Mouse (Mus musculus) yolk sac, embryonic 10.5 days (tissue): ENCODE measurements around the gene Vps13a.
A peak's percentile ranks its signal among the peaks of the same experiment; 100 is the strongest.
"Not testable (repeated sequence)": the region's sequence is repeated elsewhere in the genome, so short reads cannot be mapped to it uniquely, and the experiment has no call there.

Source experiments
- DNase-seq: peaks from one replicate; pipeline ENCODE4 v3.0.0-alpha.2; 2017; ENCODE audit warnings: low spot score

The Vps13a gene

GRCm38 (mm10) chr19:16757439-16757838 lies 23.3 kb downstream of the Vps13a start:
- not testable (repeated sequence) for DNase-seq

- no peak for DNase-seq
Observed at GRCm38 (mm10) chr19:16755854-16756253, 24.9 kb downstream of the Vps13a start.

GRCm38 (mm10) chr19:16755226-16755625 lies 25.5 kb downstream of the Vps13a start:
- DNase-seq, result no peak

- DNase-seq, result no peak
Observed at GRCm38 (mm10) chr19:16753151-16753550, 27.6 kb downstream of the Vps13a start.

- no peak for DNase-seq
Observed at GRCm38 (mm10) chr19:16736854-16737253, 43.9 kb downstream of the Vps13a start.

- DNase-seq, result no peak
Observed at GRCm38 (mm10) chr19:16728729-16729128, 52.0 kb downstream of the Vps13a start.

- no peak for DNase-seq
Observed at GRCm38 (mm10) chr19:16715249-16715648, 65.5 kb downstream of the Vps13a start.

- DNase-seq, result no peak
Observed at GRCm38 (mm10) chr19:16701790-16702189, 78.9 kb downstream of the Vps13a start.

GRCm38 (mm10) chr19:16684922-16685321 lies 95.8 kb downstream of the Vps13a start:
- DNase-seq, result no peak

GRCm38 (mm10) chr19:16684210-16684609 lies 96.5 kb downstream of the Vps13a start:
- DNase-seq, result no peak

GRCm38 (mm10) chr19:16625610-16626395 lies 154.9 kb downstream of the Vps13a start:
- no peak for DNase-seq

- no peak for DNase-seq
Observed at GRCm38 (mm10) chr19:16624994-16625393, 155.7 kb downstream of the Vps13a start.

- no peak for DNase-seq
Observed at GRCm38 (mm10) chr19:16623154-16623553, 157.6 kb downstream of the Vps13a start.

- DNase-seq, result no peak
Observed at GRCm38 (mm10) chr19:16607634-16608033, 173.1 kb downstream of the Vps13a start.

GRCm38 (mm10) chr19:16602026-16602425 lies 178.7 kb downstream of the Vps13a start:
- DNase-seq, result no peak

GRCm38 (mm10) chr19:16599298-16599970 lies 181.3 kb downstream of the Vps13a start:
- DNase-seq, result peak; percentile 46

- no peak for DNase-seq
Observed at GRCm38 (mm10) chr19:16598653-16599297, 182.0 kb downstream of the Vps13a start.

- no peak for DNase-seq
Observed at GRCm38 (mm10) chr19:16597216-16597615, 183.5 kb downstream of the Vps13a start.

- DNase-seq, result no peak
Observed at GRCm38 (mm10) chr19:16593975-16594317, 186.8 kb downstream of the Vps13a start.

- DNase-seq, result no peak
Observed at GRCm38 (mm10) chr19:16593256-16593974, 187.3 kb downstream of the Vps13a start.

GRCm38 (mm10) chr19:16585379-16585778 lies 195.4 kb downstream of the Vps13a start:
- peak; percentile 10 for DNase-seq

GRCm38 (mm10) chr19:16584546-16584945 lies 196.2 kb downstream of the Vps13a start:
- no peak for DNase-seq
